In genomic region chr3:128347782-128348574, GRCm38 (mm10) we compare ENCODE assay signal across 14 mouse cellular contexts.
A peak's percentile ranks its signal among the peaks of the same experiment; 100 is the strongest.
DNase-seq lines count a peak whose midpoint lies in the region; ATAC-seq and TF ChIP-seq lines count a peak whose summit lies in the region.
"Had no signal": no experiment of that assay in that cellular context is flagged by ENCODE, and none has a peak within 500 bp of the region (broad histone marks: within the 10 kb centered on the region; RNA-seq: fewer than 3 reads in every experiment).

No protein-coding gene starts in this region.

- no peaks in the 10 kb centered on the region for H3K4me1 ChIP-seq in hindbrain, postnatal 0 days (ENCODE audit: insufficient read depth, low read length)
- H3K4me1 ChIP-seq in hindbrain, embryonic 13.5 days (replicated peaks) = no peaks in the 10 kb centered on the region
- H3K4me1 ChIP-seq in lung, embryonic 14.5 days (ENCODE audit: insufficient read depth) = no peaks in the 10 kb centered on the region
- H3K4me1 ChIP-seq: liver, embryonic 13.5 days had no signal

- H3K9me3 ChIP-seq in hindbrain, postnatal 0 days (ENCODE audit: low read length) = no peaks in the 10 kb centered on the region
- H3K9me3 ChIP-seq in hindbrain, embryonic 13.5 days = no peaks in the 10 kb centered on the region
- no peaks in the 10 kb centered on the region for H3K9me3 ChIP-seq in lung, embryonic 14.5 days (ENCODE audit: low read depth, low read length)
- H3K9me3 ChIP-seq: liver, embryonic 13.5 days had no signal

- peak; percentile 48 for TF ChIP-seq CTCF in hindbrain, postnatal 0 days (IDR thresholded peaks at IDR 0.05; ENCODE audit: low read depth)
- TF ChIP-seq CTCF in lung, embryonic 14.5 days (IDR thresholded peaks at IDR 0.05; ENCODE audit: low read depth) = peak; percentile 39
- TF ChIP-seq CTCF in brain, embryonic 14.5 days (IDR thresholded peaks at IDR 0.05; ENCODE audit: borderline replicate concordance, extremely low read depth, insufficient read depth, insufficient read length) = no peak

- H3K4me2 ChIP-seq in hindbrain, postnatal 0 days (ENCODE audit: low read depth, low read length) = no peak overlapping the region
- no peak overlapping the region for H3K4me2 ChIP-seq in hindbrain, embryonic 13.5 days
- no peak overlapping the region for H3K4me2 ChIP-seq in lung, embryonic 14.5 days
- H3K4me2 ChIP-seq: liver, embryonic 13.5 days had no signal

- WGBS in hindbrain, postnatal 0 days = 59% methylated on average over 8 of the region's 8 CpGs
- WGBS in hindbrain, embryonic 13.5 days = 64% methylated on average over 8 of the region's 8 CpGs
- WGBS in lung, embryonic 14.5 days = 52% methylated on average over 8 of the region's 8 CpGs

- H3K4me3 ChIP-seq in hindbrain, postnatal 0 days (ENCODE audit: low read length) = no peak overlapping the region
- H3K4me3 ChIP-seq in hindbrain, embryonic 13.5 days = no peak overlapping the region
- H3K4me3 ChIP-seq in lung, embryonic 14.5 days (ENCODE audit: low read depth, low read length) = no peak overlapping the region
- H3K4me3 ChIP-seq: heart, adult 2 months; liver, embryonic 13.5 days had no signal

- ATAC-seq in hindbrain, postnatal 0 days = no peak
- no peak for ATAC-seq in hindbrain, embryonic 13.5 days (ENCODE audit: low FRiP score)
- no peak for ATAC-seq in lung, embryonic 14.5 days (ENCODE audit: insufficient read depth)
- ATAC-seq: hindbrain, embryonic 16.5 days had no signal

- H3K36me3 ChIP-seq in hindbrain, postnatal 0 days (ENCODE audit: insufficient read depth, low read length) = no peaks in the 10 kb centered on the region
- H3K36me3 ChIP-seq in hindbrain, embryonic 13.5 days = no peaks in the 10 kb centered on the region
- H3K36me3 ChIP-seq in lung, embryonic 14.5 days (ENCODE audit: insufficient read depth) = no peaks in the 10 kb centered on the region
- H3K36me3 ChIP-seq: liver, embryonic 13.5 days had no signal

- H3K27me3 ChIP-seq in hindbrain, postnatal 0 days (ENCODE audit: insufficient read depth, low read length) = no peaks in the 10 kb centered on the region
- H3K27me3 ChIP-seq in hindbrain, embryonic 13.5 days = 0 out of 2 replicates have a peak, but pooled peaks cover 3% of the 10 kb centered on the region
- peaks cover 3% of the 10 kb centered on the region; the same call in 1 of the 2 replicates for H3K27me3 ChIP-seq in lung, embryonic 14.5 days (ENCODE audit: insufficient read depth, low read length)
- H3K27me3 ChIP-seq: liver, embryonic 13.5 days had no signal

- H3K27ac ChIP-seq in hindbrain, postnatal 0 days = no peak overlapping the region
- H3K27ac ChIP-seq in hindbrain, embryonic 13.5 days = no peak overlapping the region
- no peak overlapping the region for H3K27ac ChIP-seq in lung, embryonic 14.5 days (ENCODE audit: low read depth)
- H3K27ac ChIP-seq: heart, adult 2 months; liver, embryonic 13.5 days had no signal

- no peak for TF ChIP-seq POLR2A in brain, embryonic 14.5 days (IDR thresholded peaks at IDR 0.05; ENCODE audit: borderline replicate concordance, extremely low read depth, insufficient read depth, insufficient read length, poor library complexity, severe bottlenecking)

- DNase-seq in hindbrain, postnatal 0 days (ENCODE audit: low spot score) = peak; percentile 25
- peak; percentile 55 for DNase-seq in lung, embryonic 14.5 days
- no peak for DNase-seq in lung, postnatal 25 days (ENCODE audit: low spot score)
- DNase-seq in brain, embryonic 14.5 days (ENCODE audit: low read depth) = peak; percentile 24
- DNase-seq in retina, embryonic 14.5 days (ENCODE audit: low spot score) = peak; percentile 33
- DNase-seq in left cerebral cortex, adult 18-20 months (ENCODE audit: low spot score in 2 of 2) = no peak
- DNase-seq: cerebellum, adult 11-12 months; heart, adult 2 months; heart, postnatal 10 days; liver, embryonic 13.5 days; lung, postnatal 4 days; right cerebral cortex, postnatal 14 days had no signal

- no peak overlapping the region for H3K9ac ChIP-seq in hindbrain, postnatal 0 days (replicated peaks; ENCODE audit: low read length)
- no peak overlapping the region for H3K9ac ChIP-seq in hindbrain, embryonic 13.5 days
- no peak overlapping the region for H3K9ac ChIP-seq in lung, embryonic 14.5 days
- H3K9ac ChIP-seq: liver, embryonic 13.5 days had no signal

Comparison
In these comparisons a context has a peak if more than half of its experiments do, and no peak if none do; other contexts are left out.
1. DNase-seq: peak in hindbrain, postnatal 0 days (single experiment), lung, embryonic 14.5 days (single experiment), brain, embryonic 14.5 days (single experiment) and retina, embryonic 14.5 days (single experiment); none in lung, postnatal 25 days (single experiment) and left cerebral cortex, adult 18-20 months (0 of 2).